Comparison of ENCODE assay signal across 24 mouse cellular contexts in genomic region chr4:133178305-133178704, GRCm38 (mm10). TPM values are rescaled to one million over a fixed set of nuclear protein-coding genes. Genes with fewer than 3 reads are reported as not detected.
A peak's percentile ranks its signal among the peaks of the same experiment; 100 is the strongest.
DNase-seq lines count a peak whose midpoint lies in the region; ATAC-seq and TF ChIP-seq lines count a peak whose summit lies in the region.
"Had no signal": no experiment of that assay in that cellular context is flagged by ENCODE, and none has a peak within 500 bp of the region (broad histone marks: within the 10 kb centered on the region; RNA-seq: fewer than 3 reads in every experiment).

No protein-coding gene starts in this region.

- H3K4me1 ChIP-seq in spleen, adult 2 months (ENCODE audit: control insufficient read depth, insufficient read depth, insufficient read length), result peaks cover 24% of the 10 kb centered on the region
- H3K4me1 ChIP-seq in liver, embryonic 15.5 days (replicated peaks), result peaks cover 61% of the 10 kb centered on the region

- H3K27ac ChIP-seq in spleen, adult 2 months (ENCODE audit: insufficient read depth, low read length), result peak overlapping the region; percentile 43; the same call in 1 of the 2 replicates
- H3K27ac ChIP-seq in liver, embryonic 15.5 days (replicated peaks), result peak overlapping the region; percentile 72
- H3K27ac ChIP-seq: embryonic facial prominence, embryonic 10.5 days; hindbrain, embryonic 12.5 days; limb, embryonic 15.5 days had no signal

- peaks cover 9% of the 10 kb centered on the region for H3K36me3 ChIP-seq in spleen, adult 2 months (ENCODE audit: control insufficient read depth, insufficient read depth, low read length)
- peaks cover 49% of the 10 kb centered on the region for H3K36me3 ChIP-seq in liver, embryonic 15.5 days (replicated peaks)

- TF ChIP-seq POLR2A in spleen, adult 2 months (IDR thresholded peaks at IDR 0.05; ENCODE audit: low read depth, low read length), result no peak

- no peak overlapping the region for H3K4me3 ChIP-seq in spleen, adult 2 months (ENCODE audit: extremely low read depth, insufficient read depth, insufficient read length)
- no peak overlapping the region for H3K4me3 ChIP-seq in liver, embryonic 15.5 days (replicated peaks)
- H3K4me3 ChIP-seq: embryonic facial prominence, embryonic 10.5 days; erythroblast, embryonic 14.5 days; hindbrain, embryonic 12.5 days; limb, embryonic 15.5 days; myocyte; neural tube, embryonic 15.5 days had no signal

- H3K27me3 ChIP-seq in spleen, adult 2 months (ENCODE audit: control insufficient read depth, insufficient read depth, low read length), result no peaks in the 10 kb centered on the region
- no peaks in the 10 kb centered on the region for H3K27me3 ChIP-seq in liver, embryonic 15.5 days
- H3K27me3 ChIP-seq: hindbrain, embryonic 12.5 days; limb, embryonic 15.5 days; neural tube, embryonic 15.5 days had no signal

- no peaks in the 10 kb centered on the region for H3K9me3 ChIP-seq in liver, embryonic 15.5 days (replicated peaks)
- H3K9me3 ChIP-seq: embryonic facial prominence, embryonic 10.5 days; hindbrain, embryonic 12.5 days; limb, embryonic 15.5 days; neural tube, embryonic 15.5 days had no signal

- 67% methylated on average over 5 of the region's 5 CpGs for WGBS in spleen, adult 2 months
- WGBS in liver, embryonic 15.5 days (ENCODE audit: insufficient replicate concordance), result 23% methylated on average over 5 of the region's 5 CpGs

- H3K9ac ChIP-seq in liver, embryonic 15.5 days, result no peak overlapping the region
- H3K9ac ChIP-seq: hindbrain, embryonic 12.5 days; limb, embryonic 15.5 days; neural tube, embryonic 15.5 days had no signal

- DNase-seq in spleen, adult 2 months (ENCODE audit: low read depth in 1 of 2, low spot score in 2 of 2), result no peak
- DNase-seq in spleen, adult 18-20 months, result no peak
- DNase-seq in embryo, embryonic 11 days, result no peak
- DNase-seq in kidney, adult 9 months, result no peak
- DNase-seq in urinary bladder, adult 18-20 months (ENCODE audit: low spot score in 2 of 2), result no peak
- DNase-seq: adrenal gland, postnatal 36 days; cerebellum, postnatal 14 days; kidney, adult 11 months; kidney, postnatal 14 days; lung, postnatal 14 days; thymus, adult 18-20 months had no signal

- H3K4me2 ChIP-seq in liver, embryonic 15.5 days, result peak overlapping the region; percentile 42
- H3K4me2 ChIP-seq: hindbrain, embryonic 12.5 days; limb, embryonic 15.5 days; midbrain, embryonic 11.5 days; neural tube, embryonic 15.5 days had no signal

- no peak for TF ChIP-seq CTCF in spleen, adult 2 months (IDR thresholded peaks at IDR 0.05; ENCODE audit: extremely low read depth, insufficient read depth, insufficient read length, insufficient replicate concordance)

- peak; percentile 95 for ATAC-seq in erythroid progenitor cell, adult 5-6 weeks (replicated peaks; ENCODE audit: low FRiP score, poor library complexity, severe bottlenecking)
- peak; percentile 78 for ATAC-seq in liver, embryonic 15.5 days (ENCODE audit: insufficient read depth)
- ATAC-seq: forebrain, embryonic 16.5 days had no signal

RNA-seq across cellular contexts. Expression of gene Cd164l2, which starts 33.6 kb away (rescaled TPM):
- 0.19 and 0.54 TPM in 2 replicates for polyA plus RNA-seq in spleen, adult 2 months (2012; rRNA removed)
- not detected in 2 replicates for total RNA-seq in erythroid progenitor cell, adult 5-6 weeks (2015; ENCODE audit: low replicate concordance)
- not detected in 2 replicates for total RNA-seq in erythroid progenitor cell, adult 5-6 weeks (2017; ENCODE audit: low replicate concordance)
- polyA plus RNA-seq in liver, embryonic 15.5 days (2015; fragmentation: Nextera tagmentation; extraction: Ambion mirVana), result not detected in 2 replicates
- total RNA-seq: gastrocnemius, adult 18-20 months; heart, adult 8-10 months had no signal
- polyA plus RNA-seq: erythroblast, embryonic 14.5 days; heart, embryonic 16.5 days had no signal

RNA-seq across cellular contexts. Expression of gene Gpr3, which starts 34.0 kb away (rescaled TPM):
- polyA plus RNA-seq in spleen, adult 2 months (2012; rRNA removed), result 0.02 TPM in 1 of 2 replicates, not detected in the other
- not detected in 2 replicates for total RNA-seq in erythroid progenitor cell, adult 5-6 weeks (2015; ENCODE audit: low replicate concordance)
- not detected in 2 replicates for total RNA-seq in erythroid progenitor cell, adult 5-6 weeks (2017; ENCODE audit: low replicate concordance)
- not detected in 2 replicates for polyA plus RNA-seq in liver, embryonic 15.5 days (2015; fragmentation: Nextera tagmentation; extraction: Ambion mirVana)
- total RNA-seq: gastrocnemius, adult 18-20 months; heart, adult 8-10 months had no signal
- polyA plus RNA-seq: erythroblast, embryonic 14.5 days; limb, embryonic 15.5 days had no signal

RNA-seq across cellular contexts. Expression of gene Wasf2, which starts 48.0 kb away (rescaled TPM):
- 76.2 and 87.6 TPM in 2 replicates for polyA plus RNA-seq in spleen, adult 2 months (2012; rRNA removed)
- 79.6 and 83.6 TPM in 2 replicates for total RNA-seq in erythroid progenitor cell, adult 5-6 weeks (2015; ENCODE audit: low replicate concordance)
- total RNA-seq in erythroid progenitor cell, adult 5-6 weeks (2017; ENCODE audit: low replicate concordance), result 59.7 and 73.7 TPM in 2 replicates
- 44.0 and 52.0 TPM in 2 replicates for polyA plus RNA-seq in liver, embryonic 15.5 days (2015; fragmentation: Nextera tagmentation; extraction: Ambion mirVana)
